Mouse (Mus musculus) heart, postnatal 36 days (tissue): ENCODE results near the gene Rmnd1. TPM values are rescaled to one million over a fixed set of nuclear protein-coding genes. Genes with fewer than 3 reads are reported as not detected.
A peak's percentile ranks its signal among the peaks of the same experiment; 100 is the strongest.

Experiments
- DNase-seq, 2 experiments: peaks; one replicate each; pipeline ENCODE4 v3.0.0; 2021 to 2022
- intact Hi-C: fragments of 180-260 bp; cut with DNase I; formaldehyde crosslinking; loops from one replicate; pipeline ENCODE4 v1.15.1; 2025
- total RNA-seq, 2 experiments: library from RNA; stranded (reverse); gene quantifications; 2 replicates each; pipeline ENCODE4 v1.2.3; 2021

The Rmnd1 gene
- total RNA-seq, 2 experiments from 2014 or later: 62.2 to 63.2 TPM

- no peak for DNase-seq
- intact Hi-C loops: no loop called here
Measured at GRCm38 (mm10) chr10:4398058-4398457, 34.1 kb downstream of the Rmnd1 start.

GRCm38 (mm10) chr10:4395321-4395720 is 36.9 kb downstream of the Rmnd1 start:
- intact Hi-C loops: no loop called here
- DNase-seq: no peak

GRCm38 (mm10) chr10:4391851-4392250 is 40.3 kb downstream of the Rmnd1 start:
- DNase-seq: peak in 1 of 2 experiments; percentile 50
- intact Hi-C loops: loop anchor here (2.0 kb wide), 1 partner anchor 39 kb away; no protein-coding TSS in a partner anchor

- intact Hi-C loops: loop anchor here (2.0 kb wide), 1 partner anchor 40 kb away; no protein-coding TSS in a partner anchor
- no peak for DNase-seq
Measured at GRCm38 (mm10) chr10:4391076-4391475, 41.1 kb downstream of the Rmnd1 start.

- intact Hi-C loops: loop anchor here (2.0 kb wide), 1 partner anchor 40 kb away; no protein-coding TSS in a partner anchor
- DNase-seq: no peak
Measured at GRCm38 (mm10) chr10:4390550-4390949, 41.6 kb downstream of the Rmnd1 start.

- intact Hi-C loops: loop anchor here (2.0 kb wide), 1 partner anchor 41 kb away; no protein-coding TSS in a partner anchor
- no peak for DNase-seq
Measured at GRCm38 (mm10) chr10:4389461-4390112, 42.6 kb downstream of the Rmnd1 start.

GRCm38 (mm10) chr10:4389036-4389435 is 43.2 kb downstream of the Rmnd1 start:
- intact Hi-C loops: no loop called here
- DNase-seq: no peak

GRCm38 (mm10) chr10:4388384-4388745 is 43.8 kb downstream of the Rmnd1 start:
- DNase-seq: no peak
- intact Hi-C loops: no loop called here

GRCm38 (mm10) chr10:4387701-4388383 is 44.3 kb downstream of the Rmnd1 start, which contains the start of gene Zbtb2:
Gene Zbtb2 (minus strand): TSS chr10:4388108.
- DNase-seq: peak; percentile 64 to 70
- intact Hi-C loops: no loop called here

- intact Hi-C loops: no loop called here
- DNase-seq: peak; percentile 93
Measured at GRCm38 (mm10) chr10:4386609-4387591, 45.3 kb downstream of the Rmnd1 start.

- intact Hi-C loops: no loop called here
- DNase-seq: no peak
Measured at GRCm38 (mm10) chr10:4384244-4384643, 47.9 kb downstream of the Rmnd1 start.

- DNase-seq: no peak
- intact Hi-C loops: no loop called here
Measured at GRCm38 (mm10) chr10:4380748-4381147, 51.4 kb downstream of the Rmnd1 start.

GRCm38 (mm10) chr10:4376931-4377330 is 55.3 kb downstream of the Rmnd1 start:
- intact Hi-C loops: loop anchor here (10.0 kb wide), 1 partner anchor 842 kb away; no protein-coding TSS in a partner anchor
- DNase-seq: no peak

GRCm38 (mm10) chr10:4376461-4376860 is 55.7 kb downstream of the Rmnd1 start:
- DNase-seq: peak in 1 of 2 experiments; percentile 27
- intact Hi-C loops: loop anchor here (10.0 kb wide), 1 partner anchor 842 kb away; no protein-coding TSS in a partner anchor

GRCm38 (mm10) chr10:4375267-4375666 is 56.9 kb downstream of the Rmnd1 start:
- intact Hi-C loops: loop anchor here (10.0 kb wide), 1 partner anchor 840 kb away; no protein-coding TSS in a partner anchor
- no peak for DNase-seq

- no peak for DNase-seq
- intact Hi-C loops: loop anchor here (10.0 kb wide), 1 partner anchor 840 kb away; no protein-coding TSS in a partner anchor
Measured at GRCm38 (mm10) chr10:4374734-4375133, 57.5 kb downstream of the Rmnd1 start.

- intact Hi-C loops: loop anchor here (10.0 kb wide), 1 partner anchor 839 kb away; no protein-coding TSS in a partner anchor
- DNase-seq: no peak
Measured at GRCm38 (mm10) chr10:4374239-4374638, 57.9 kb downstream of the Rmnd1 start.

- intact Hi-C loops: loop anchor here (10.0 kb wide), 1 partner anchor 839 kb away; no protein-coding TSS in a partner anchor
Measured at GRCm38 (mm10) chr10:4373558-4373957, 58.6 kb downstream of the Rmnd1 start.

GRCm38 (mm10) chr10:4372011-4372410 is 60.2 kb downstream of the Rmnd1 start:
- DNase-seq: no peak
- intact Hi-C loops: loop anchor here (1.0 to 10.0 kb wide), 2 partner anchors 376 to 837 kb away; no protein-coding TSS in a partner anchor

More at GRCm38 (mm10) chr10:4373558-4373957, 58.6 kb downstream of the Rmnd1 start:
- DNase-seq: no peak

- intact Hi-C loops: loop anchor here (10.0 kb wide), 1 partner anchor 835 kb away; no protein-coding TSS in a partner anchor
- DNase-seq: no peak
Measured at GRCm38 (mm10) chr10:4370105-4370504, 62.1 kb downstream of the Rmnd1 start.
